Mouse (Mus musculus): ENCODE data around the gene Pcyt2. TPM values are rescaled to one million over a fixed set of nuclear protein-coding genes. Genes with fewer than 3 reads are reported as not detected.

The Pcyt2 gene
- polyA plus RNA-seq, 1 experiment = 432 TPM

DNA sequence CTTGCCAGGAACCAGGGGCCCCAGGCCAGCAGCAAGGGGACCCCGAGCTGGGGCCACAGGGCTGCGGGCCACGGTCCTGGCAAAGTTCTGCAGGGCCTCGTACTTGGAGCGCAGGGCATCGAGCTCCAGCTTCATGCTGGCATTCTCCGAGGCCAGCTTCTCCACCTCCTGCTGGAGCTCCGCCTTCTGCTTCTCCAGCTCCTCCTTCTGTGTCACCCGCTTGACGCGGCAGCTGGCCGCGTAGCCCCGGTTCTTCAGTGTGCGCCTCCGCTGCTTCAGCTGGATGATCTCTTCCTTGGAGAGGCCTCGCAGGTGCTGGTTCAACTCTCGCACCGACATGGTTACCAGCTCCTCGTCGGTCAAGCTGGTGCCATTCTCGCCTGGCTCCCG is 11.6 kb upstream of the Pcyt2 start:
- H3K4me3 ChIP-seq (ENCODE audit: insufficient read depth, low read depth, low read length) = peak overlapping the region; percentile 47
- H3K27me3 ChIP-seq (replicated peaks; ENCODE audit: control insufficient read depth, insufficient read depth, low read length) = no peaks in the 10 kb centered on the region
- no peak for TF ChIP-seq CTCF (conservative IDR thresholded peaks at IDR 0.05; ENCODE audit: insufficient read depth, insufficient read length, low read depth, low read length)
- TF ChIP-seq POLR2A (IDR thresholded peaks at IDR 0.05; ENCODE audit: low read depth, low read length) = peak; percentile 17
- peaks cover 38% of the 10 kb centered on the region for H3K4me1 ChIP-seq (ENCODE audit: control insufficient read depth, insufficient read depth, low read length)
- H3K27ac ChIP-seq (ENCODE audit: insufficient read depth, low read depth, low read length) = peak overlapping the region; percentile 90
- 52% methylated on average over 23 of the region's 23 CpGs for WGBS
- no peaks in the 10 kb centered on the region for H3K36me3 ChIP-seq (ENCODE audit: control insufficient read depth, insufficient read depth, low read length)
- DNase-seq = peak; percentile 84

GRCm38 (mm10) chr11:120628601-120629340 is 11.0 kb upstream of the Pcyt2 start:
- Histone ChIP-seq H3K27me3 (replicated peaks; ENCODE audit: control insufficient read depth, insufficient read depth, low read length) (no peaks in the 10 kb centered on the region), H3K4me3 (ENCODE audit: insufficient read depth, low read depth, low read length) (no peak overlapping the region), H3K36me3 (ENCODE audit: control insufficient read depth, insufficient read depth, low read length) (no peaks in the 10 kb centered on the region), H3K4me1 (ENCODE audit: control insufficient read depth, insufficient read depth, low read length) (peaks cover 41% of the 10 kb centered on the region), H3K27ac (ENCODE audit: insufficient read depth, low read depth, low read length) (no peak overlapping the region)
- 77% methylated on average over 23 of the region's 23 CpGs for WGBS
- DNase-seq = no peak
- TF ChIP-seq POLR2A (IDR thresholded peaks at IDR 0.05; ENCODE audit: low read depth, low read length) (no peak), CTCF (conservative IDR thresholded peaks at IDR 0.05; ENCODE audit: insufficient read depth, insufficient read length, low read depth, low read length) (no peak)

DNA sequence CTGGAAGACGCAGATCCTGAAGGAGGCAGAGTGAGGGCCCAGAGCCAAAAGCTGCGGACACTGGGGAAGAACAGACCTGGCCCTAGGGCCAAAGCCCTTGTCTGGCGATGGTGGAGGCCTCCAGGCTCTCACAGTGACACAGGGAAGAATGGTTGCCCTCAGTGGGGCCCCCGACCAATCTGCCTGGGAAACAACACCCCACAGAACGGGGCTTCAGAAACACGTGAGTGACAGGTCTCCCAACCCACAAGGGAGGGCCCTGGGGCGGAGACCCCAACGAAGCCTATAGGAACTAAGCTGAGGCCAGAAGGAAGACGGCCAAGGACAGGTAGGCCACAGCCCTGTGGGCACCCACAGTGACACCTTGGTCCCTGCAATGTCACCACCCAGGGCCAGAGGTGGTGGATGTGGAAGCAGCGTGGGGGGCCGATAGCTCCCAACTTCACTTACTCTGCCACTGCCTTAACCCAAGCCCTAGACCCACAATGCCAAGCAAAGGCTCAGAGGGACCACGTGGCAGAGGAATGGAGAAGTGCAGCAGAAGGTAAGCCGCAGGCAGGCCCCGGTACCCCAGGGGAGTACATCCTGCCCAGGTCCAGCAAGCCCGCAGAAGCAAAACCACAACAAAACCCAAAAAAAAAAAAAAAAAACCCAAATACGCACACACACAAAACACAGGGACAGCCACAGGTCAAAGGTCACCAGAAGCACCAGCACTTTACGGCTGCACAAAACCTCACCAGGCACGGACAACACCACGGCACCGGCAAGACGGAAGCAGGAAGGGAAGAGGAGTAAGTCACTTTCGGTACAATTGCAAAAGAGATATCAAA is 9.9 kb upstream of the Pcyt2 start:
- TF ChIP-seq POLR2A (IDR thresholded peaks at IDR 0.05; ENCODE audit: low read depth, low read length) = no peak
- no peak for TF ChIP-seq CTCF (conservative IDR thresholded peaks at IDR 0.05; ENCODE audit: insufficient read depth, insufficient read length, low read depth, low read length)
- WGBS = 68% methylated on average over 22 of the region's 22 CpGs
- Histone ChIP-seq H3K36me3 (ENCODE audit: control insufficient read depth, insufficient read depth, low read length) (peaks cover 1% of the 10 kb centered on the region), H3K27me3 (replicated peaks; ENCODE audit: control insufficient read depth, insufficient read depth, low read length) (no peaks in the 10 kb centered on the region), H3K27ac (ENCODE audit: insufficient read depth, low read depth, low read length) (no peak overlapping the region), H3K4me1 (ENCODE audit: control insufficient read depth, insufficient read depth, low read length) (peaks cover 40% of the 10 kb centered on the region), H3K4me3 (ENCODE audit: insufficient read depth, low read depth, low read length) (no peak overlapping the region)
- peak; percentile 55 for DNase-seq

GRCm38 (mm10) chr11:120626785-120627467 is 9.2 kb upstream of the Pcyt2 start:
- DNase-seq = no peak
- no peak for TF ChIP-seq POLR2A (IDR thresholded peaks at IDR 0.05; ENCODE audit: low read depth, low read length)
- Histone ChIP-seq H3K4me3 (ENCODE audit: insufficient read depth, low read depth, low read length) (no peak overlapping the region), H3K27me3 (replicated peaks; ENCODE audit: control insufficient read depth, insufficient read depth, low read length) (no peaks in the 10 kb centered on the region), H3K4me1 (ENCODE audit: control insufficient read depth, insufficient read depth, low read length) (peaks cover 38% of the 10 kb centered on the region), H3K36me3 (ENCODE audit: control insufficient read depth, insufficient read depth, low read length) (peaks cover 2% of the 10 kb centered on the region), H3K27ac (ENCODE audit: insufficient read depth, low read depth, low read length) (no peak overlapping the region)
- WGBS = 81% methylated on average over 11 of the region's 11 CpGs

DNA sequence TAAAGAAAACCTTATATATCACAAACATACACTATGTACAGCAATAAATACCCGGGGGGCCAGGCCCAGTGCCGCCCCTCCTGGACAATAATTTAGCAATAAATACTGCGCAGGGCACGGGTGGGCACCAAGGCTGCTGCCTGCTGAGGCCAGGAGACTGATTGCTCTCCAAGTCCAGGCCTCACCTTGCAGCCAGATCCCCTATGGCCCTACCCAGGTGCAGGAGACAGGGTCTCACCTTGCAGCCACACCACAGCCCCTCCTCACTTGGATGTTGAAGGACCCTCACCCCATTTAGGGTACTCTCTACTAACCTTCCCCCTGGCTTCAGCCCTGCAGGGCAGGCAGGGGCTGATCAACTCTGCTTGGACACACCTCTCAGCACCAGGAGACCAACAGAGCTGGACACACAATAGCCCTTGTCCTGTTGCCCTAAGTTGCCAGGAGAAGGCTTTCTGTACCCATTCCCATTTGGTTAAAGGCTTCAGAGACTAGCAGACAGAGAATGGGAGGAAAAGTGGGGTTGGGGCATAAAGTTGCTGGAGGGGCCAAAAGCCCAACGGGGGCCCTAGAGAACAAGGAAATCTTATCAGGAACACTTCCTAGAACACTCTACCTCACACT is 7.5 kb upstream of the Pcyt2 start, which contains the start of gene Sirt7:
Sirt7 (minus strand) TSS at position 89 of the 624 bp plus-strand sequence.
- DNase-seq = no peak
- H3K27ac ChIP-seq (ENCODE audit: insufficient read depth, low read depth, low read length) = peak within 1 kb of the TSS; percentile 66
- no peaks in the 10 kb centered on the region for H3K27me3 ChIP-seq (replicated peaks; ENCODE audit: control insufficient read depth, insufficient read depth, low read length)
- H3K4me1 ChIP-seq (ENCODE audit: control insufficient read depth, insufficient read depth, low read length) = peaks cover 25% of the 10 kb centered on the region
- H3K36me3 ChIP-seq (ENCODE audit: control insufficient read depth, insufficient read depth, low read length) = peaks cover 4% of the 10 kb centered on the region
- TF ChIP-seq CTCF (conservative IDR thresholded peaks at IDR 0.05; ENCODE audit: insufficient read depth, insufficient read length, low read depth, low read length) (no peak), POLR2A (IDR thresholded peaks at IDR 0.05; ENCODE audit: low read depth, low read length) (no peak)
- H3K4me3 ChIP-seq (ENCODE audit: insufficient read depth, low read depth, low read length) = peak within 1 kb of the TSS; percentile 69
- 8% methylated on average over 5 of the region's 5 CpGs for WGBS

DNA sequence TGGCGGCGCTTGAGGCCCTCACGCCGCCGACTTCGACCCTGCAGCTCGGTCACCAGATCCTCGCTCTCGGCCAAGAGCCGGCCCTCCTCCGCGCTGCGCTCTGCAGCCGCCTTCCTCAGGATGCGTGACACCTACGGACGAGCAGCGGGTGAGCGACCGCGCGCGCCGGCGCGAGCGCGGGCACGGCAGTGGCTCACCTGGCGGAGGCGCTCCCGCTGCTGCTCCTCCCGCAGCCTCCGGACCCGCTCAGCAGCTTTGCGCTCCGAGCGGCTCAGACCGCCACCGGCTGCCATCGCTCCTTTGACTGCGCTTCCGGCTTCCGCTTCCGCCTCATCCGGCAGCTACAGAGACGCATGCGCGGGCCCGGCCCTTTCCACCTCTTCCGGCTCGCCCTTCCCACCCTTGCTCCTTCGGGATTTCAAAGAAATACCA is 7.0 kb upstream of the Pcyt2 start:
- peak; percentile 91 for DNase-seq
- Histone ChIP-seq H3K4me1 (ENCODE audit: control insufficient read depth, insufficient read depth, low read length) (peaks cover 19% of the 10 kb centered on the region), H3K4me3 (ENCODE audit: insufficient read depth, low read depth, low read length) (peak overlapping the region; percentile 69), H3K27me3 (replicated peaks; ENCODE audit: control insufficient read depth, insufficient read depth, low read length) (no peaks in the 10 kb centered on the region), H3K36me3 (ENCODE audit: control insufficient read depth, insufficient read depth, low read length) (peaks cover 4% of the 10 kb centered on the region), H3K27ac (ENCODE audit: insufficient read depth, low read depth, low read length) (peak overlapping the region; percentile 66)
- WGBS = under 1% methylated on average over 52 of the region's 53 CpGs
- TF ChIP-seq CTCF (conservative IDR thresholded peaks at IDR 0.05; ENCODE audit: insufficient read depth, insufficient read length, low read depth, low read length) (no peak), POLR2A (IDR thresholded peaks at IDR 0.05; ENCODE audit: low read depth, low read length) (peak; percentile 77)
